Mouse (Mus musculus) erythroblast, embryonic 14.5 days (primary cell): Measurements from ENCODE around the gene Kat6b.

ENCODE experiments used
- GATA1 ChIP-seq: IDR thresholded peaks from 2 replicates; pipeline ENCODE4 v1.6.1; 2012; ENCODE audit warnings: low read length, inconsistent platforms, mixed read lengths
- TAL1 ChIP-seq: IDR thresholded peaks from 3 replicates; pipeline ENCODE4 v1.6.1; 2012; ENCODE audit warnings: low read length, inconsistent platforms, mixed read lengths

DNA sequence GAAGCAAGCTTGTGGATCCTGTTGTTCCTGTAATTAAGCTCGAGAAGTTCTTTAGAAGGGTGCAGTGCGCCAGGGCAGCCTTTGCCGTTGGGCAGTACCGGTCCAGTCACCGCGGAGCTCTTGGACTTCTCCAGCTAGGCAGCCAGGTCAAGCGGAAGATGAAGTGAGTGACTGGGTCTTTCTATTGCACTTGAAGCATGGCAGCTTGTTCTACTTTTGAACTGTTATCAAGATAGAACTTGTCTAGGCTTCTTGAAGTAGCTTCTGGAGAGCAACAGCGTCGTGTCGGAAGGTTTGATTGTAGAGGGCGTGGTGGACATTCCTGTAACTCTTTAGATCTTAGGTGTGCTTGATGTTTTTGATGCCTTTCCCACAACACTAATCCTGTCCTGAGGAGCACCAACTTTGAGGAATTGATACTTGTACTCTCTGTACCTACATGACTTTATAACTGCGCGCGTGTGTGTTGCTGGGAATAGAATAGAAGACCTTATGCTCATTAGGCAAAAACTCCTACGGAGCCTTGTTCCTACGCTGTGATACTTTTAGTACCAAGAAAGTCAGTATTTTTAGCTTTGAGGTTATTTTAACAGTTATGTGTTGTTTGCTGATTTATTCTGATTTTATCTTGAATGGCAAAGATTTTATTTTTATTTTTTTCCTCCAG, 41.2 kb downstream of the Kat6b start:
- TF ChIP-seq TAL1 (no peak), GATA1 (no peak)
